Mouse (Mus musculus): ENCODE data around the gene Selenon. TPM values are rescaled to one million over a fixed set of nuclear protein-coding genes. Genes with fewer than 3 reads are reported as not detected.
"Not testable (repeated sequence)": the region's sequence is repeated elsewhere in the genome, so short reads cannot be mapped to it uniquely, and the experiment has no call there.

The Selenon gene
- polyA plus RNA-seq, 1 experiment from 2014 or later, result 47.6 TPM

- Histone ChIP-seq H3K9ac (replicated peaks) (no peak overlapping the region), H3K9me3 (no peaks in the 10 kb centered on the region), H3K4me1 (replicated peaks) (no peaks in the 10 kb centered on the region), H3K27me3 (no peaks in the 10 kb centered on the region), H3K4me3 (replicated peaks) (no peak overlapping the region), H3K27ac (no peak overlapping the region), H3K4me2 (no peak overlapping the region), H3K36me3 (no peaks in the 10 kb centered on the region)
- no peak for ATAC-seq (ENCODE audit: insufficient number of reproducible peaks, insufficient read depth, low FRiP score, low TSS enrichment, low read depth)
- 90% methylated on average over 4 of the region's 4 CpGs for WGBS
Observed at GRCm38 (mm10) chr4:134505303-134505789, 46.6 kb downstream of the Selenon start.

DNA sequence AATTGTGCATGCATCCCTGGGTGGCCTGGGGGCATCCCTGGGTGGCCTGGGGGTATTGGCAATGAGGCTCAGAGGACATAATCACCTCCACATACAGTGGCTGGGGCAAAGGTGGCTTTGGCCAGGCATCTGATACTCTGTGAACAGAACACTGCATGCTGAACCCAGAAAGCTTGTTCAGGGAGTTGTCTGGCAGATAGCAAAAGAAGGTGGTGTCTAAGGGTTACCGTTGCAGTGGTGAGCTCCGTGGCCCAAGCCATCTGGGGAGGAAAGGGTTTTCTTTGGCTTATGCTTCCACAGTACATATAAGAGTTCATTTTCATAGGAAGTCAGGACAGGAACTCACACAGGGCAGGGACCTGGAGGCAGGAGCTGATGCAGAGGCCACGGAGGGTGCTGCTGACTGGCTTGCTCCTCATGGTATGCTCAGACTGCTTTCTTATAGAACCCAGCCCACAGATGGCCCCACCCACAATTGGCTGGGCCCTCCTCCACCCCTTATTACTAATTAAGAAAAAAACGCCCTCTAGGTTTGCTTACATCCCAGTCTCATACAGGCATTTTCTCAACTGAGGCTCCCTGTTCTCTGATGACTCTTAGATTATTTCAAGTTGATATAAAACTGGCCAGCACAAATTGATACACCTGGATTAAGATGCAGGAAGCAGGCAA lies 48.1 kb downstream of the Selenon start:
- Histone ChIP-seq H3K36me3 (no peaks in the 10 kb centered on the region), H3K27ac (no peak overlapping the region), H3K27me3 (no peaks in the 10 kb centered on the region), H3K9me3 (no peaks in the 10 kb centered on the region), H3K9ac (replicated peaks) (no peak overlapping the region), H3K4me2 (no peak overlapping the region), H3K4me1 (replicated peaks) (no peaks in the 10 kb centered on the region), H3K4me3 (replicated peaks) (no peak overlapping the region)
- 70% methylated on average over 4 of the region's 4 CpGs for WGBS
- ATAC-seq (ENCODE audit: insufficient number of reproducible peaks, insufficient read depth, low FRiP score, low TSS enrichment, low read depth), result no peak

DNA sequence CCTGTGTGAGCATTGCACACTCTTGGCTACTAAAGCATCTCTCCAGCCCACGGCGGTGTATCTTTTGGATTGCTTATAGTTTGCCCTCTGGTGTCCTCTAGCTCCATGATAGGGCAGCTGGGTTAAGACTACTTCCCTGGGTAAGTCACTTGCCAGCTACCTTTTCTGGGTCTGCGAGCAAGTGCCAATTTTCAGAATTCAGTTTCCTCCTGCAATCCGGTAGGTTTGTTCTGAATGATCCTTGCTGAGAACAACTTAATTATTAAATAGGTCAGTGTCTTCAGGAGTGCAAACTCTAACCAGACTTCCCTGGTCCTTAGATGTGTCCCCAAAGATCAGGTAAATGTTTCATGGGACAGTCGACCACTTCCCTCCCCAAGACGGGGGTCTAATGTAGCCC lies 50.9 kb downstream of the Selenon start:
- H3K36me3 ChIP-seq, result no peaks in the 10 kb centered on the region
- H3K9me3 ChIP-seq, result no peaks in the 10 kb centered on the region
- no peak overlapping the region for H3K4me2 ChIP-seq
- no peak overlapping the region for H3K9ac ChIP-seq (replicated peaks)
- no peak overlapping the region for H3K4me3 ChIP-seq (replicated peaks)
- no peak overlapping the region for H3K27ac ChIP-seq
- peaks cover 10% of the 10 kb centered on the region; the same call in 1 of the 2 replicates for H3K27me3 ChIP-seq
- ATAC-seq (ENCODE audit: insufficient number of reproducible peaks, insufficient read depth, low FRiP score, low TSS enrichment, low read depth), result no peak
- H3K4me1 ChIP-seq (replicated peaks), result peaks cover 14% of the 10 kb centered on the region
- 92% methylated on average over 6 of the region's 6 CpGs for WGBS

GRCm38 (mm10) chr4:134498983-134499382 lies 53.0 kb downstream of the Selenon start:
- not testable (repeated sequence) for ATAC-seq (ENCODE audit: insufficient number of reproducible peaks, insufficient read depth, low FRiP score, low TSS enrichment, low read depth); H3K9ac ChIP-seq (replicated peaks)

DNA sequence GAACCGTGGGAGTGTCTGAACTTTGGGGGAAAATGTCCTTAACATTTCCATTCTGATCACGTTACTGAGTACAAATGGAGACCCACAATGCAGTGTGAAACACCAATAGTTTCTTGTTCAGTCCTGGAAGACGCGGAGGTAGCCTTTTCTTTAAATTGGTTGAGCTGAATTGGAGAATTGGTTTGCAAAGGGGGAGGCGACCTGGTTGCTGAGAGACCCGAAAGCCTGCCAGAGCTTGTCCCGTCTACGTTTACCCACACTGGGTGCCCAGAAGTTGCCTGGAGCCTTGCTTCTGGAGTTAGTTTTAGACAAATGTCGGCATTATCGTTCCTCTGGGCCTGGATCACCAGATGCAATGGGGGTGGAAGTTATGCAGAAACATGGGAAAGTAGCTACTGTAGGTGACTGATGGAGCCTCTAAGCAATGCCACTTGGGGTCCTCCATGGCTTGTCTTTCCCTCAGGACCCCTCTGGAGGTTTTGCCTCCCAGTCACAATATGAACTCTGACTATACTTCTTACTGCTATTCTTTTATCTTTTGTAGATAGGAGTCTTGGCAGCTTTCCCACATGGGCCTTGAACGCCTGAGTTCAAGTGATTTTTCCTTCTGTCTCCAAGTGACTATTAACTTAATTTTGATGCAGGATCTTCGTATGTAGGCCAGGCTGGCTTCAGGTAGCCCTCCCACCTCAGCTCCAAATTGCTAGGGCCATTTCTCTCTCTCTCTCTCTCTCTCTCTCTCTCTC lies 53.8 kb downstream of the Selenon start:
- H3K9me3 ChIP-seq, result no peaks in the 10 kb centered on the region
- H3K4me1 ChIP-seq (replicated peaks), result peaks cover 23% of the 10 kb centered on the region
- no peak for ATAC-seq (ENCODE audit: insufficient number of reproducible peaks, insufficient read depth, low FRiP score, low TSS enrichment, low read depth)
- peaks cover 10% of the 10 kb centered on the region; the same call in 1 of the 2 replicates for H3K27me3 ChIP-seq
- no peaks in the 10 kb centered on the region for H3K36me3 ChIP-seq
- 76% methylated on average over 12 of the region's 12 CpGs for WGBS
- no peak overlapping the region for H3K9ac ChIP-seq (replicated peaks)
- no peak overlapping the region for H3K27ac ChIP-seq
- H3K4me2 ChIP-seq, result peak overlapping the region; percentile 98; the same call in 1 of the 2 replicates
- H3K4me3 ChIP-seq (replicated peaks), result no peak overlapping the region

More at GRCm38 (mm10) chr4:134498983-134499382, 53.0 kb downstream of the Selenon start:
- H3K27me3 ChIP-seq; H3K27ac ChIP-seq; H3K9me3 ChIP-seq; H3K4me3 ChIP-seq (replicated peaks); H3K4me2 ChIP-seq; H3K36me3 ChIP-seq: not testable (repeated sequence)
- WGBS, result 87% methylated on average over 6 of the region's 6 CpGs
- H3K4me1 ChIP-seq (replicated peaks), result peaks cover 23% of the 10 kb centered on the region

DNA sequence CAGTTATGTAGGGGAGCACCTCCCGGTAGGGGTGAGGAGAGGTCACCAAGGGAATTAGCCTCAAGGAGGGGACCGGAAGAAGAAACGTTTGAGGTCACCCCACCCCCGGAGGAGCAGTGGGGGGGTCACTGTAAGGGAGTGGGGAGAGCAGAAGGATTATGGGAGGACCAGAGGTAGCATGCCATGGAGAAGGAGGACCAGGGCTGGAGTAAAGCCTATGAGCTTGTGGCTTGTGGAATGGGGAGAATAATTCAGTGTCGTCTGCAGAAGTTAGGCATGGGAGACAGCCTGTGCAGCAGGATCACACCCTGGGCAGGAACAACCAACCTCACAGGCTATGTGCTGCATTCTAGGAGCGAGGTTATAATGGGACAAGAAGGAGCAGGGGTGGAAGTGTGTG lies 54.7 kb downstream of the Selenon start:
- Histone ChIP-seq H3K27me3 (peaks cover 10% of the 10 kb centered on the region; the same call in 1 of the 2 replicates), H3K36me3 (no peaks in the 10 kb centered on the region), H3K4me1 (replicated peaks) (peaks cover 23% of the 10 kb centered on the region), H3K9ac (replicated peaks) (peak overlapping the region; percentile 64), H3K4me2 (peak overlapping the region; percentile 98), H3K9me3 (no peaks in the 10 kb centered on the region), H3K4me3 (replicated peaks) (peak overlapping the region; percentile 58), H3K27ac (no peak overlapping the region; the same call in 1 of the 2 replicates)
- 0 out of 2 replicates have a peak, but pooled peaks have one; percentile 16 for ATAC-seq (ENCODE audit: insufficient number of reproducible peaks, insufficient read depth, low FRiP score, low TSS enrichment, low read depth)
- 10% methylated on average over 6 of the region's 6 CpGs for WGBS

DNA sequence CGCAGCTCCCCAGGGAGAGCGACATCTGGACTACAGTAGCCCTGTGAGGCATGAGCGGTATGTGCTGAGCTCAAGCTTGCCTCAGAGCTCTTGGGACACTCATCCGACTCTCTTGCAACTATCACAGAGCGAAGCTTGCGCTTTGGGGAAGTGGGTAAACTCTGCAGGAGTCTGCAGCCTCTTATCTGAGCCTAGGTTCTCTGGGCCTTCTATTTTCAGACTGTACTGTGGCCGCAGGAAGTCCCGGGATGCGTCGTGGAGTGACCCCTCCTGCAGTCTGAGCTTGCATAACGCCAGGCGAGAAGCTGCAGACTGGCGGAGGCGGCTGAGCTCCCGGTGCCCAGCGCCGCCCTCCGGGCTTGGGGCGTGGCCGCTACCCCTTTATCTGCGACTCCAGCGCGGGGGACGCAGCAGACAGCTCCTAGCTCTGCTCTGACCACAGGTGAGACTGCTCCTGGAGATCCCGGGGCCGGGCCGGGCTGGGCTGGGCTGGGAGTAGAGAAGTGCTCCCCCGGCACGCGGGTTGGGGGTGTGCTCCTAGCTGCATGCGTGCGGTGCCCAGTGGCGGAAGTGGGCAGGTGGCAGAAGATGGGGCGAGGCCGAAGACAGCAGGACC lies 55.3 kb downstream of the Selenon start, which contains the start of gene Paqr7:
TSS of gene Paqr7 (plus strand) at position 103 of the 616 bp plus-strand sequence.
- H3K27me3 ChIP-seq, result peaks cover 10% of the 10 kb centered on the region; the same call in 1 of the 2 replicates
- peaks cover 23% of the 10 kb centered on the region for H3K4me1 ChIP-seq (replicated peaks)
- WGBS, result 3% methylated on average over 35 of the region's 35 CpGs
- H3K4me3 ChIP-seq (replicated peaks), result peak within 1 kb of the TSS; percentile 58
- H3K36me3 ChIP-seq, result no peaks in the 10 kb centered on the region
- peak within 1 kb of the TSS; percentile 98 for H3K4me2 ChIP-seq
- no peaks in the 10 kb centered on the region for H3K9me3 ChIP-seq
- ATAC-seq (ENCODE audit: insufficient number of reproducible peaks, insufficient read depth, low FRiP score, low TSS enrichment, low read depth), result peak; percentile 61
- H3K27ac ChIP-seq, result peak within 1 kb of the TSS; percentile 45; the same call in 1 of the 2 replicates
- H3K9ac ChIP-seq (replicated peaks), result peak within 1 kb of the TSS; percentile 64

DNA sequence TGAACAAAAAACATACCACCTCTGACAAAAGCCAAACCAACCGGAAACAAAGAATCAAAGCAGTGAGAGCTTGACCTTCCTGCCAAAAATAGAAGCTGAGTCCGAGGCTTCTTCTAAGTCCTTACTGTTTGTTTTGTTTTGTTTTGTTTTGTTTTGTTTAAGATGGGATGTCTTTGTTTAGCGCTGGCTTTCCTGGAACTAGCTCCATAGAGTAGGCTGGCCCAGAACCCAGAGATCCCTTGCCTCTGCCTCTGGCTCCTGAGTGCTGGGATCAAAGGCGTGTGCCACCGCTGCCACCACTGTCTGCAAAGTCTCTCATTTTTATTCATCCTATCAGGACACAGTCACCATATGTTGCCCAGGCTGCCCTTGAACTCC lies 56.4 kb downstream of the Selenon start:
- H3K36me3 ChIP-seq, result no peaks in the 10 kb centered on the region
- H3K9me3 ChIP-seq, result no peaks in the 10 kb centered on the region
- 89% methylated on average over 5 of the region's 5 CpGs for WGBS
- H3K27me3 ChIP-seq, result peaks cover 10% of the 10 kb centered on the region; the same call in 1 of the 2 replicates
- no peak overlapping the region for H3K4me3 ChIP-seq (replicated peaks)
- H3K27ac ChIP-seq, result no peak overlapping the region
- H3K4me2 ChIP-seq, result no peak overlapping the region
- no peak overlapping the region for H3K9ac ChIP-seq (replicated peaks)
- ATAC-seq (ENCODE audit: insufficient number of reproducible peaks, insufficient read depth, low FRiP score, low TSS enrichment, low read depth), result no peak
- peaks cover 23% of the 10 kb centered on the region for H3K4me1 ChIP-seq (replicated peaks)

DNA sequence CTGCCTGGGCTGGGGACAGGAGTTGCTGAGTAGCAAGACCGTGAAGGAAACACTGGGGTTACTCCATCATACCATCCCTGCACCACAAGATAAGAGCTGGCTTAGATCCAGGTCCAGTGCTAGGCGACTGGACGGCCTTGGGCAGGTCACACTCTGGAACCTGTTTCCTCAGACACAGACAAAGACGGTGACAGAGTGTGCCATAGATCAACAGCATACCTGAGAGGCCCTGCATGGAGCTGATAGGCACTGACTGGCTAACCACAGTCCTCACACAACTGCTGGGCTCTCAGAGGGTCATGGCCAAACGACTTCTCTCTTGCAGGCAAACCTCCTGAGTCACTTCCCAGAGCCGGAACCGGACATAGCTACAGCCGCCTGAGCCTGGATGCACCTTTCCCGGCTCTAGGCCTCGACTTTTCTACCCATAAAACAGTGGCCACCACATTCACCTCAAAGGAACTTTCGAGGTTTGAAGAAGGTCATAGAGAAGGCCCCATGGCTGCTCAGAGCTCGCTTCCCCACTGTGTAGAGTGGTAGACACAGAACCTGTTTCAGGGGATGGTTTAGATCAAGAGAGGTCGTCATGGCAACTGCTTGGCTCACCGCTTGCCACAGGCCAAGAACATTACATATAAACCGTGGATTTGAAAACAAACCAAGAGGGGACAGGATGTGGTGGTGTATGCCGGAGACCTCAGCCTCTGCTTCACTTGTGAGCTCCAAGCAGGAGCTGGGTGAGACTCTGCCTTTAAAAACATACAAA lies 57.0 kb downstream of the Selenon start:
- no peaks in the 10 kb centered on the region for H3K36me3 ChIP-seq
- H3K4me3 ChIP-seq (replicated peaks), result no peak overlapping the region
- H3K4me1 ChIP-seq (replicated peaks), result peaks cover 23% of the 10 kb centered on the region
- H3K27me3 ChIP-seq, result peaks cover 10% of the 10 kb centered on the region; the same call in 1 of the 2 replicates
- no peaks in the 10 kb centered on the region for H3K9me3 ChIP-seq
- WGBS, result 70% methylated on average over 16 of the region's 16 CpGs
- H3K9ac ChIP-seq (replicated peaks), result no peak overlapping the region
- no peak overlapping the region for H3K4me2 ChIP-seq
- no peak overlapping the region for H3K27ac ChIP-seq
- ATAC-seq (ENCODE audit: insufficient number of reproducible peaks, insufficient read depth, low FRiP score, low TSS enrichment, low read depth), result no peak

DNA sequence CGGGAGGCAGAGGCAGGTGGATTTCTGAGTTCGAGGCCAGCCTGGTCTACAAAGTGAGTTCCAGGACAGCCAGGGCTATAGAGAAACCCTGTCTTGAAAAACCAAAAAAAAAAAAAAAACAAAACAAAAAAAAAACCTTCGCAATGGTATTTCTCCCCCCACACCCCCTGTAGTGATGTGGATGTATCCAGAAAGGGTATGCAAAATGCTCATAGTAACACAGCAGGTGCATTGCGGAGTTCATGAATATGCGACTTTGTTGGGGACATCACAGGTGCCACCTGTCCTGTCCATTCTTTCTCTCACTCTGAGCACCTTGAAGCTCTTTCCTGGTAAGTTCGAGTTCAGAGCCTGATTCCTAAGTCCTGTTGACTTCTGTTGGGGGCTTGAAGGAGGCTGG lies 57.8 kb downstream of the Selenon start:
- H3K36me3 ChIP-seq; H3K4me2 ChIP-seq; H3K4me3 ChIP-seq (replicated peaks); H3K27me3 ChIP-seq; H3K9ac ChIP-seq (replicated peaks); H3K9me3 ChIP-seq; ATAC-seq (ENCODE audit: insufficient number of reproducible peaks, insufficient read depth, low FRiP score, low TSS enrichment, low read depth); H3K27ac ChIP-seq: not testable (repeated sequence)
- 93% methylated on average over 6 of the region's 6 CpGs for WGBS
- H3K4me1 ChIP-seq (replicated peaks), result peaks cover 23% of the 10 kb centered on the region
